Mouse (Mus musculus) spleen, postnatal 14 days (tissue): ENCODE measurements around the gene Lrrc4.

Source experiments
- DNase-seq, 2 experiments: peaks; one replicate each; pipeline ENCODE4 v3.0.0; 2021 to 2022; ENCODE audit warnings: low spot score in 2 of 2

The Lrrc4 gene

GRCm38 (mm10) chr6:28614856-28615255 is 216.7 kb downstream of the Lrrc4 start:
- DNase-seq, result no peak

- no peak for DNase-seq
Observed at GRCm38 (mm10) chr6:28613441-28613840, 218.1 kb downstream of the Lrrc4 start.
